Mouse (Mus musculus): ENCODE measurements around the gene Snapc4. TPM values are rescaled to one million over a fixed set of nuclear protein-coding genes. Genes with fewer than 3 reads are reported as not detected.

Gene Snapc4
- total and polyA plus RNA-seq, 2 experiments from 2014 or later: 29.1 to 44.7 TPM

GRCm38 (mm10) chr2:26329402-26329801 is 51.1 kb downstream of the Snapc4 start:
- TF ChIP-seq CTCF (IDR thresholded peaks at IDR 0.05): no peak
- H3K9ac ChIP-seq (replicated peaks; ENCODE audit: low read length, poor library complexity, severe bottlenecking): no peak overlapping the region
- ATAC-seq (ENCODE audit: low FRiP score): peak; percentile 71
- no peak overlapping the region for H3K4me2 ChIP-seq (ENCODE audit: low read depth, low read length, poor library complexity, severe bottlenecking)
- H3K36me3 ChIP-seq (ENCODE audit: insufficient read depth, low read length): peaks cover 64% of the 10 kb centered on the region
- H3K27me3 ChIP-seq (ENCODE audit: insufficient read depth, low read length): no peaks in the 10 kb centered on the region
- peak; percentile 73 for DNase-seq (ENCODE audit: low spot score)
- H3K27ac ChIP-seq (ENCODE audit: low read depth, low read length): peak overlapping the region; percentile 78
- H3K9me3 ChIP-seq (ENCODE audit: low read length): no peaks in the 10 kb centered on the region
- H3K4me1 ChIP-seq (ENCODE audit: insufficient read depth, low read length): no peaks in the 10 kb centered on the region
- no peak overlapping the region for H3K4me3 ChIP-seq (ENCODE audit: low read depth, low read length)
- WGBS: 48% methylated on average over 8 of the region's 8 CpGs

DNA sequence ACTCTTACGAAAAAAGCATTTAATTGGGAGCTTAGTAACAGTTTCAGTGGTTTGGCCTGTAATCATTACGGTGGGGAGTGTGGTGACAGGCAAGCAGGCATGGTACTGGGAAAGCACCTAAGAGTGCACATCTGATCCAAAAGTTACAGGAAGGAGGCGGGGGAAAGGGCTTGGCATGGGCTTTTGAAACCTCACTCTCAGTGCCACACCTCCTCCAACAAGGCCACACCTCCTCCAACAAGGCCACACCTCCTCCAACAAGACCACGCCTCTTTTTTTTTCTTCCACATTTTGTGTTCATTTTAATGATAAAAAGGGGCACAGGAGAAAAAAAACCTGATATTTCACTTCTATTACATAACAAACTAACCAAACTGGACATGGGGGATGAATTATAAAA is 52.6 kb downstream of the Snapc4 start:
- Histone ChIP-seq H3K4me2 (ENCODE audit: low read depth, low read length, poor library complexity, severe bottlenecking) (no peak overlapping the region), H3K27ac (ENCODE audit: low read depth, low read length) (no peak overlapping the region), H3K4me3 (ENCODE audit: low read depth, low read length) (no peak overlapping the region), H3K27me3 (ENCODE audit: insufficient read depth, low read length) (no peaks in the 10 kb centered on the region), H3K36me3 (ENCODE audit: insufficient read depth, low read length) (peaks cover 77% of the 10 kb centered on the region), H3K9ac (replicated peaks; ENCODE audit: low read length, poor library complexity, severe bottlenecking) (no peak overlapping the region), H3K4me1 (ENCODE audit: insufficient read depth, low read length) (no peaks in the 10 kb centered on the region), H3K9me3 (ENCODE audit: low read length) (no peaks in the 10 kb centered on the region)
- ATAC-seq (ENCODE audit: low FRiP score) (no peak), DNase-seq (ENCODE audit: low spot score) (no peak)
- no peak for TF ChIP-seq CTCF (IDR thresholded peaks at IDR 0.05)
- WGBS: 91% methylated on average over 4 of the region's 4 CpGs

GRCm38 (mm10) chr2:26325386-26326181 is 54.9 kb downstream of the Snapc4 start:
- peaks cover 65% of the 10 kb centered on the region for H3K36me3 ChIP-seq (ENCODE audit: insufficient read depth, low read length)
- H3K4me1 ChIP-seq (ENCODE audit: insufficient read depth, low read length): 0 out of 2 replicates have a peak, but pooled peaks cover 4% of the 10 kb centered on the region
- H3K27ac ChIP-seq (ENCODE audit: low read depth, low read length): no peak overlapping the region
- 66% methylated on average over 15 of the region's 15 CpGs for WGBS
- H3K4me2 ChIP-seq (ENCODE audit: low read depth, low read length, poor library complexity, severe bottlenecking): no peak overlapping the region
- H3K9me3 ChIP-seq (ENCODE audit: low read length): no peaks in the 10 kb centered on the region
- TF ChIP-seq CTCF (IDR thresholded peaks at IDR 0.05): peak; percentile 85
- no peaks in the 10 kb centered on the region for H3K27me3 ChIP-seq (ENCODE audit: insufficient read depth, low read length)
- H3K4me3 ChIP-seq (ENCODE audit: low read depth, low read length): no peak overlapping the region
- no peak overlapping the region for H3K9ac ChIP-seq (replicated peaks; ENCODE audit: low read length, poor library complexity, severe bottlenecking)
- ATAC-seq (ENCODE audit: low FRiP score) (peak; percentile 64), DNase-seq (ENCODE audit: low spot score) (peak; percentile 64)

GRCm38 (mm10) chr2:26324917-26325316 is 55.5 kb downstream of the Snapc4 start:
- H3K9me3 ChIP-seq (ENCODE audit: low read length): no peaks in the 10 kb centered on the region
- peaks cover 58% of the 10 kb centered on the region for H3K36me3 ChIP-seq (ENCODE audit: insufficient read depth, low read length)
- H3K9ac ChIP-seq (replicated peaks; ENCODE audit: low read length, poor library complexity, severe bottlenecking): no peak overlapping the region
- H3K4me3 ChIP-seq (ENCODE audit: low read depth, low read length): no peak overlapping the region
- TF ChIP-seq CTCF (IDR thresholded peaks at IDR 0.05): peak; percentile 70
- no peak overlapping the region for H3K4me2 ChIP-seq (ENCODE audit: low read depth, low read length, poor library complexity, severe bottlenecking)
- H3K27ac ChIP-seq (ENCODE audit: low read depth, low read length): no peak overlapping the region
- 86% methylated on average over 2 of the region's 2 CpGs for WGBS
- DNase-seq (ENCODE audit: low spot score) (peak; percentile 41), ATAC-seq (ENCODE audit: low FRiP score) (no peak)
- no peaks in the 10 kb centered on the region for H3K27me3 ChIP-seq (ENCODE audit: insufficient read depth, low read length)
- 0 out of 2 replicates have a peak, but pooled peaks cover 4% of the 10 kb centered on the region for H3K4me1 ChIP-seq (ENCODE audit: insufficient read depth, low read length)

- H3K27ac ChIP-seq (ENCODE audit: low read depth, low read length): no peak overlapping the region
- WGBS: 95% methylated on average over 13 of the region's 13 CpGs
- H3K9ac ChIP-seq (replicated peaks; ENCODE audit: low read length, poor library complexity, severe bottlenecking): no peak overlapping the region
- peaks cover 51% of the 10 kb centered on the region for H3K36me3 ChIP-seq (ENCODE audit: insufficient read depth, low read length)
- H3K4me1 ChIP-seq (ENCODE audit: insufficient read depth, low read length): 0 out of 2 replicates have a peak, but pooled peaks cover 4% of the 10 kb centered on the region
- H3K27me3 ChIP-seq (ENCODE audit: insufficient read depth, low read length): no peaks in the 10 kb centered on the region
- no peaks in the 10 kb centered on the region for H3K9me3 ChIP-seq (ENCODE audit: low read length)
- TF ChIP-seq CTCF (IDR thresholded peaks at IDR 0.05): no peak
- no peak overlapping the region for H3K4me2 ChIP-seq (ENCODE audit: low read depth, low read length, poor library complexity, severe bottlenecking)
- no peak overlapping the region for H3K4me3 ChIP-seq (ENCODE audit: low read depth, low read length)
- ATAC-seq (ENCODE audit: low FRiP score) (no peak), DNase-seq (ENCODE audit: low spot score) (no peak)
Observed at GRCm38 (mm10) chr2:26323589-26324325, 56.7 kb downstream of the Snapc4 start.

All from midbrain, postnatal 0 days (tissue).